17 mouse cellular contexts compared by ENCODE assay signal in genomic region chr16:34056418-34057111, GRCm38 (mm10).
DNase-seq lines count a peak whose midpoint lies in the region; ATAC-seq and TF ChIP-seq lines count a peak whose summit lies in the region.
"Had no signal": no experiment of that assay in that cellular context is flagged by ENCODE, and none has a peak within 500 bp of the region (broad histone marks: within the 10 kb centered on the region; RNA-seq: fewer than 3 reads in every experiment).

No protein-coding gene starts in this region.

- H3K27me3 ChIP-seq in heart, embryonic 11.5 days (ENCODE audit: control insufficient read depth, insufficient read depth, low read length) = no peaks in the 10 kb centered on the region
- H3K27me3 ChIP-seq in liver, embryonic 15.5 days = peaks cover 6% of the 10 kb centered on the region; the same call in 1 of the 2 replicates
- H3K27me3 ChIP-seq in kidney, embryonic 16.5 days (ENCODE audit: insufficient read depth, low read length) = no peaks in the 10 kb centered on the region

- peaks cover 29% of the 10 kb centered on the region for H3K4me1 ChIP-seq in heart, embryonic 11.5 days (ENCODE audit: control insufficient read depth, insufficient read depth, low read length)
- H3K4me1 ChIP-seq in ES-E14 (ENCODE audit: control insufficient read depth in 2 of 2, insufficient read depth in 2 of 2, low read length in 2 of 2, poor library complexity in 1 of 2) = peaks cover 0 to 1% of the 10 kb centered on the region in 2 experiments; a peak in 1 of 4 replicates
- peaks cover 34% of the 10 kb centered on the region for H3K4me1 ChIP-seq in liver, embryonic 15.5 days (replicated peaks)
- peaks cover 22% of the 10 kb centered on the region for H3K4me1 ChIP-seq in kidney, embryonic 16.5 days (ENCODE audit: insufficient read depth, low read length)

- no peak; the same call in 1 of the 2 replicates for ATAC-seq in heart, embryonic 11.5 days (replicated peaks; ENCODE audit: insufficient number of reproducible peaks, low FRiP score, low TSS enrichment)
- ATAC-seq in erythroblast, adult 5-6 weeks (replicated peaks; ENCODE audit: low FRiP score, poor library complexity, severe bottlenecking) = peak; percentile 83
- peak; percentile 62; the same call in 1 of the 2 replicates for ATAC-seq in liver, embryonic 15.5 days (ENCODE audit: insufficient read depth)
- no peak for ATAC-seq in kidney, embryonic 16.5 days (ENCODE audit: low FRiP score, low TSS enrichment)
- ATAC-seq: activated CD4-positive, CD25-positive, alpha-beta regulatory T cell, adult 4 months had no signal

- H3K4me2 ChIP-seq in heart, embryonic 11.5 days = peak overlapping the region; percentile 1; the same call in 1 of the 2 replicates
- peak overlapping the region; percentile 47 for H3K4me2 ChIP-seq in liver, embryonic 15.5 days
- no peak overlapping the region for H3K4me2 ChIP-seq in kidney, embryonic 16.5 days (replicated peaks; ENCODE audit: low read depth, low read length)

- H3K36me3 ChIP-seq in heart, embryonic 11.5 days (ENCODE audit: control insufficient read depth, insufficient read depth, low read length) = peaks cover 7% of the 10 kb centered on the region; the same call in 1 of the 2 replicates
- no peaks in the 10 kb centered on the region for H3K36me3 ChIP-seq in ES-E14 (ENCODE audit: control insufficient read depth, insufficient read depth, low read length, poor library complexity, severe bottlenecking)
- no peaks in the 10 kb centered on the region for H3K36me3 ChIP-seq in liver, embryonic 15.5 days (replicated peaks)
- H3K36me3 ChIP-seq in kidney, embryonic 16.5 days (ENCODE audit: insufficient read depth, low read length) = peaks cover 6% of the 10 kb centered on the region; the same call in 1 of the 2 replicates

- in situ Hi-C loops in ES-E14 (cut with MboI; ENCODE audit: low sequenced_read_pairs in 2 of 2, unreplicated experiment in 2 of 2) = no loop called here

- no peak overlapping the region; the same call in 1 of the 2 replicates for H3K9ac ChIP-seq in heart, embryonic 11.5 days (ENCODE audit: low read depth, low read length)
- H3K9ac ChIP-seq in ES-E14 (ENCODE audit: insufficient read depth, low read depth, low read length, poor library complexity, severe bottlenecking) = no peak overlapping the region
- peak overlapping the region; percentile 21; the same call in 1 of the 2 replicates for H3K9ac ChIP-seq in liver, embryonic 15.5 days
- no peak overlapping the region for H3K9ac ChIP-seq in kidney, embryonic 16.5 days (replicated peaks; ENCODE audit: low read length)

- 32% methylated on average over 10 of the region's 10 CpGs for WGBS in heart, embryonic 11.5 days (ENCODE audit: insufficient replicate concordance)
- 14% methylated on average over 10 of the region's 10 CpGs for WGBS in liver, embryonic 15.5 days (ENCODE audit: insufficient replicate concordance)
- WGBS in kidney, embryonic 16.5 days = 31% methylated on average over 10 of the region's 10 CpGs

- H3K9me3 ChIP-seq in heart, embryonic 11.5 days (replicated peaks; ENCODE audit: control insufficient read depth, low read length) = no peaks in the 10 kb centered on the region
- no peaks in the 10 kb centered on the region for H3K9me3 ChIP-seq in ES-E14 (ENCODE audit: control insufficient read depth, insufficient read depth, low read depth, low read length)
- no peaks in the 10 kb centered on the region for H3K9me3 ChIP-seq in liver, embryonic 15.5 days (replicated peaks)
- H3K9me3 ChIP-seq in kidney, embryonic 16.5 days (ENCODE audit: low read length) = no peaks in the 10 kb centered on the region
- H3K9me3 ChIP-seq: embryonic facial prominence, embryonic 10.5 days had no signal

- no peak overlapping the region for H3K4me3 ChIP-seq in heart, embryonic 11.5 days (ENCODE audit: low read depth, low read length)
- no peak overlapping the region for H3K4me3 ChIP-seq in ES-E14 (ENCODE audit: insufficient read depth in 1 of 2, low read depth in 1 of 2, low read length in 2 of 2, poor library complexity in 1 of 2, severe bottlenecking in 1 of 2)
- H3K4me3 ChIP-seq in liver, embryonic 15.5 days (replicated peaks) = no peak overlapping the region; the same call in 1 of the 2 replicates
- no peak overlapping the region for H3K4me3 ChIP-seq in kidney, embryonic 16.5 days (ENCODE audit: low read length)
- H3K4me3 ChIP-seq: embryonic facial prominence, embryonic 10.5 days had no signal

- no peak for DNase-seq in heart, adult 8-10 months (ENCODE audit: low spot score)
- peak; percentile 47 for DNase-seq in ES-E14 (ENCODE audit: low read depth, low spot score)
- no peak for DNase-seq in adrenal gland, adult 18-20 months (ENCODE audit: low spot score in 2 of 2)
- DNase-seq in cerebellum, postnatal 36 days = no peak
- DNase-seq: cerebellum, postnatal 10 days; heart, postnatal 14 days; kidney, adult 8-10 months; layer of hippocampus, postnatal 36 days; left cerebral cortex, postnatal 4 days; lung, adult 2 months; right cerebral cortex, adult 18-20 months had no signal

- H3K27ac ChIP-seq in heart, embryonic 11.5 days (ENCODE audit: low read depth, low read length) = peak overlapping the region; percentile 30
- no peak overlapping the region for H3K27ac ChIP-seq in ES-E14 (ENCODE audit: insufficient read depth, low read depth, low read length, poor library complexity, severe bottlenecking)
- no peak overlapping the region for H3K27ac ChIP-seq in liver, embryonic 15.5 days (replicated peaks)
- H3K27ac ChIP-seq in kidney, embryonic 16.5 days (ENCODE audit: low read length) = no peak overlapping the region
- H3K27ac ChIP-seq: embryonic facial prominence, embryonic 10.5 days had no signal

TF ChIP-seq in ES-E14, 5 proteins besides CTCF, POLR2A, EP300 and RAD21:
- TF ChIP-seq ZC3H11A (IDR thresholded peaks at IDR 0.05; ENCODE audit: borderline replicate concordance, low read depth, low read length) (no peak), MAFK (IDR thresholded peaks at IDR 0.05; ENCODE audit: insufficient read depth, low read depth, low read length) (peak; percentile 46; the same call in 1 of the 2 replicates)

Comparison
In these comparisons a context has a peak if more than half of its experiments do, and no peak if none do; other contexts are left out.
1. ATAC-seq: peak in erythroblast, adult 5-6 weeks (single experiment) and liver, embryonic 15.5 days (single experiment); none in heart, embryonic 11.5 days (single experiment) and kidney, embryonic 16.5 days (single experiment).